Mouse (Mus musculus) midbrain, embryonic 16.5 days (tissue): ENCODE results near the gene Sf3a1. TPM values are rescaled to one million over a fixed set of nuclear protein-coding genes. Genes with fewer than 3 reads are reported as not detected.

Experiments used
- ATAC-seq: fragments of 200-750 bp; cut with Nextera tagmentation; 2 replicates; pipeline ENCODE4 v1.8.0; 2017; ENCODE audit warnings: moderate TSS enrichment
- H3K27ac ChIP-seq: fragments of 300-500 bp; sonication (generic); 2 replicates; pipeline ENCODE4 v1.5.1; 2014; ENCODE audit warnings: mild to moderate bottlenecking, low read length, mixed read lengths
- H3K27me3 ChIP-seq: fragments of 300-500 bp; sonication (generic); 2 replicates; pipeline ENCODE4 v1.6.1; 2014; ENCODE audit warnings: low read depth, low read length, mixed read lengths; ENCODE audit not compliant: control insufficient read depth, insufficient read depth
- H3K36me3 ChIP-seq: fragments of 300-500 bp; sonication (generic); 2 replicates; pipeline ENCODE4 v1.6.1; 2014; ENCODE audit warnings: mild to moderate bottlenecking, low read length, moderate library complexity, mixed read lengths; ENCODE audit not compliant: control insufficient read depth, insufficient read depth
- H3K4me1 ChIP-seq: fragments of 300-500 bp; sonication (generic); 2 replicates; pipeline ENCODE4 v1.6.1; 2014; ENCODE audit warnings: mild to moderate bottlenecking, low read length, mixed read lengths; ENCODE audit not compliant: control insufficient read depth, insufficient read depth
- H3K4me2 ChIP-seq: fragments of 300-500 bp; sonication (generic); 2 replicates; pipeline ENCODE4 v1.6.1; 2014; ENCODE audit warnings: mild to moderate bottlenecking, low read length, mixed read lengths
- H3K4me3 ChIP-seq: fragments of 300-500 bp; sonication (generic); 2 replicates; pipeline ENCODE4 v1.5.1; 2014; ENCODE audit warnings: low read depth, mild to moderate bottlenecking, low read length, moderate library complexity, mixed read lengths
- H3K9ac ChIP-seq: fragments of 300-500 bp; sonication (generic); 2 replicates; pipeline ENCODE4 v1.6.1; 2014; ENCODE audit warnings: low read depth, low read length, mixed read lengths
- H3K9me3 ChIP-seq: fragments of 300-500 bp; sonication (generic); replicated peaks from 2 replicates; pipeline ENCODE4 v1.6.1; 2014; ENCODE audit warnings: mild to moderate bottlenecking, low read length, mixed read lengths; ENCODE audit not compliant: control insufficient read depth, poor library complexity, severe bottlenecking
- WGBS: fragments of 180-500 bp; shearing (Covaris S2); extraction: QIAGEN DNeasy Blood & Tissue Kit; methylation state at CpG from one replicate; pipeline ENCODE4 v1.1.7; 2014; 5-methylcytosine and 5-hydroxymethylcytosine counted together
- polyA plus RNA-seq: library from polyadenylated mRNA; unstranded; fragments of >200 nt; fragmentation: Nextera tagmentation; extraction: Ambion mirVana; gene quantifications from 2 replicates; pipeline ENCODE4 v1.2.1, GENCODE M21; 2015

Sf3a1 gene
- polyA plus RNA-seq, 1 experiment from 2014 or later = 53.8 TPM

DNA sequence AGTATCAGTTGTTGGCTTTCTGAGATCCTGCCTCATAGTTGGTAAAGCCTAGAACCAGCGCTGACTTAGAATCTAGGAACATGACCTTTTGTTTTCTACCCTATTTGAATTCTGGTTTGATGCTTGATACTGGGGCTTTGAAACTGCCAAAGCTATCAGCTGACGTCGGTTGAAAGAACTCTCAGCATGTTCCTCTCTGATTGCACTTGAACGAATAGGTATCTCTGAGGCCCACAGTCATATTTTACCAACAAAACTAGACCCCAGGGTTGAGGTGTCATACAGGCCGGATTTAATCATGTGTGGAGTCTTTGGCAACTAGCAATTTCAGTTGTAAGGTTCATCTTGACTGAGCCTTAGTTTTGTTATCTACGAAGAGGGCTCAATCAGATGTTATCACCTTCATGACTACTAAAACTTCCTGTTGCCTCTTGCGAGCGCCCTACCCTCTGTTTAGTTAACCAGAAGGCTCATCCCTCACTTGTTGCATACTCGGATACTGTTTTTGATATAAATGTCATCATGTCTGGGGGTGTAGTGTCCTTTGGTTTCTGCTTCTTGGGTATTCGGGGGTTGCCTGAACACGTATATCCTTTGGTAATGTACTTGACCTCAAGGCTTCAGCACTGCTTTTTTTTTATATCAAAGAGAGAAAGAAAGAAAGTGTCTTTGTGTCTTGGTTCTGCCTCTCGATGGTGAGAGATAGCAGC, 43.0 kb downstream of the Sf3a1 start:
- no peak for ATAC-seq
- Histone ChIP-seq H3K9ac (no peak overlapping the region), H3K9me3 (no peaks in the 10 kb centered on the region), H3K36me3 (peaks cover 9% of the 10 kb centered on the region; the same call in 1 of the 2 replicates), H3K27me3 (no peaks in the 10 kb centered on the region), H3K4me1 (no peaks in the 10 kb centered on the region), H3K4me2 (no peak overlapping the region), H3K27ac (no peak overlapping the region), H3K4me3 (no peak overlapping the region)
- 86% methylated on average over 12 of the region's 12 CpGs for WGBS

DNA sequence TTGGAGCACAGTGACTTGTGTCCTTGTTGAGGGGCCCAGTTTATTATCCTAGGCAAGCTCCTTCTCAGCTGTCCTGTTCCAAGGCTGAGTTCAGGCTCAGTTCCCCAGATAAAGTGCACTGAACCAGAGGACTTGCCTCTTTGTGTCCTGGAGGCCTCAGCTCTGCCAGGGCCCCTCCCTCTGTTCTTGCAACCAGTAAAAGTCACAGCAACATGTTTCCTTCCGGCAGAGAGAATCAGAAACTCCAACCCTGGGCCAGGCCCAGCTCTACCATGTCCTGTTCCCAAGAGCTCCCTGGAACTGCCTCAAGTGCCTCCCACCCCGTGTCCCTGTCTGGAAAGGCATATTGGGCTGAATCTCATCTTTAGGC, 43.5 kb downstream of the Sf3a1 start:
- H3K36me3 ChIP-seq = peaks cover 12% of the 10 kb centered on the region; the same call in 1 of the 2 replicates
- no peaks in the 10 kb centered on the region for H3K9me3 ChIP-seq
- H3K27me3 ChIP-seq = no peaks in the 10 kb centered on the region
- H3K9ac ChIP-seq = no peak overlapping the region
- no peak overlapping the region for H3K4me2 ChIP-seq
- no peaks in the 10 kb centered on the region for H3K4me1 ChIP-seq
- no peak for ATAC-seq
- no peak overlapping the region for H3K4me3 ChIP-seq
- WGBS = 48% methylated on average over 2 of the region's 2 CpGs
- H3K27ac ChIP-seq = no peak overlapping the region

DNA sequence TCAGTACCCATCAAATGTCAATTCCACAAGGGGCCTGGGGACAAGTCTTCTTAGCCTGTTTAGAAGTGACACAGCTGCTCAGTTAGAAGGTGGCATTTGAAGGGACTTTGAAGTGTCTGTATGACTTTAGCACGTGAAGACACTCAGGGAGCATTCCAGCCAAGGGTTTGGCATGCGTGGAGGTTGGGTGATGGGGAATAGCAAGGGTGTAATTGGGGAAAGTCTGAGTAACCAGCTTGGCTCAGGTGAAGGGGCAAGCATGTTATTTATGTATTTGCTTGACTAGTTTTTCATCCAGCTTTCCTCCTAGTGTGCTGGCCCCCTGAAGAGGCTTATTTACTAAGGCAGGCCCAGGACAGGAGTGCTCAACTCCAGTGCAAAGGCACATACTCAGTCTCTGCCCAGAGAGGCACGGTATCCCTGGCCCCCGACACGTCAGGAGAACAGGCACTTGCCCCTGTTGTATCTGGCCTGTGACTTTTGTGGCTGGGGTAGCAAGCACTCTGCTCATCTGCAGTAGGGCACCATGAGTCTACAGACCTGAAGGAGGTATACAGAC, 45.0 kb downstream of the Sf3a1 start:
- ATAC-seq = no peak
- Histone ChIP-seq H3K9me3 (no peaks in the 10 kb centered on the region), H3K4me1 (no peaks in the 10 kb centered on the region), H3K27ac (no peak overlapping the region), H3K4me3 (no peak overlapping the region), H3K4me2 (no peak overlapping the region), H3K36me3 (peaks cover 17% of the 10 kb centered on the region; the same call in 1 of the 2 replicates), H3K9ac (no peak overlapping the region), H3K27me3 (no peaks in the 10 kb centered on the region)
- 83% methylated on average over 5 of the region's 5 CpGs for WGBS

DNA sequence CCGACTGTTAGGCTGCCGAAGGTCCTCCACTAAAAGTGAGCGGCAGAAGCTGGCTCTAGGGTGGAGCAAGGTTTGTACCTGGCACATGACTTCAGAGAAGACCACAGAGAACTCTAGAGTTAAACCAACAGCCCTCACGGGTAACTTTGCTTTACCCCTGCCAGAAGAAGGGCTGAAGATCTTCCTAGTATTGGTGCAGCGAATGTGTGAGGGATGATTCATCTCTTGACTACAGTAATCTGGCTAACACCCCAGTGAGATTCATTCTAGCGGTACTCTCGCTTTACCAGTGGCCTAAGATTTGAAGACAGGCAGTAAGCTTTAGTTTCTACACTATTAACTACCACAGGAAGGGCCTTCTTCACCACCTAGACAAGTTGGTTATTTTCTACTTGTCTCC, 45.8 kb downstream of the Sf3a1 start:
- Histone ChIP-seq H3K9me3 (no peaks in the 10 kb centered on the region), H3K4me3 (no peak overlapping the region), H3K27ac (no peak overlapping the region), H3K36me3 (peaks cover 17% of the 10 kb centered on the region; the same call in 1 of the 2 replicates), H3K4me1 (no peaks in the 10 kb centered on the region), H3K4me2 (no peak overlapping the region), H3K27me3 (no peaks in the 10 kb centered on the region), H3K9ac (no peak overlapping the region)
- no peak for ATAC-seq
- WGBS = 89% methylated on average over 7 of the region's 7 CpGs

DNA sequence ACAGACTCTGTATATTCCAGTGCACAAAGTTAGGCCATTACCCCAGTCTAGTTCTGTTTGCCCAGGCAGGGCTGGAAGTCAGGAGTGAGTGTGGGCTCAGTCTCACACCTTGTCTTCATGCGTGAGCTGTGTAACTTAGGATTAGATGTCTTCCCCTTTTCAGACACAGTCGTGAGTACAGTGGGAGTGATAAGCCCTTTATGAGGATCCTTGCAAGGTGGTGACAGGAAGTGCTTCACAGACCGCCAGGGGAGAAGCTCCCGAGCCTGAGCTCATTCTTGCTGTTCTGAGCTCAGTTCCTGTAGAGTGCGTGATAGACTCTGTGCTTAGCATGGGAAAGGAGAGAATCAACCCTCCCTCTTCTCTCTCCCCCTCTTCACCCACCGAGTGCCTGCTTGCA, 46.4 kb downstream of the Sf3a1 start:
- Histone ChIP-seq H3K9me3 (no peaks in the 10 kb centered on the region), H3K4me3 (no peak overlapping the region), H3K9ac (no peak overlapping the region), H3K4me2 (no peak overlapping the region), H3K27ac (no peak overlapping the region), H3K36me3 (peaks cover 21% of the 10 kb centered on the region; the same call in 1 of the 2 replicates), H3K4me1 (no peaks in the 10 kb centered on the region), H3K27me3 (no peaks in the 10 kb centered on the region)
- ATAC-seq = no peak
- WGBS = 91% methylated on average over 6 of the region's 6 CpGs

DNA sequence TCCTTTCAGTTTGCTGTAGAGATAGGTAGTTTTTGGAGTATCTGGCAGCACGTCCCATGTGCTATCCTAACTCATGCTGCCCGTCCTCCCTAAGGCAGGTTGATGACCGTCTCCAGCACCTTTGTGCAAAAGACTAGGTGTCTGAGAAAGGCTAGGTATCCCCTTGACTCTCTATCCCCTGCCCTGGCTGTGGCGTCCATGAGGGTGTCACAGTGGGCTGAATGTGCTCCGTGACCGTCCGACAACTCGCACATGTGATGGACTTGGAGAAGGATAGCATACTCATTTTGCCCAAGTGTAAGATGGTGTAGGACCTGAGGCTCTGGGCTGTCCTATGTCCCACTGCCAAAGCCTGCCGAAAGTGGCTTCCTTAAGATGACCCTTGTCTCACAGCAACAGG, 47.5 kb downstream of the Sf3a1 start:
- H3K27ac ChIP-seq = no peak overlapping the region
- H3K4me1 ChIP-seq = no peaks in the 10 kb centered on the region
- H3K9ac ChIP-seq = no peak overlapping the region
- ATAC-seq = no peak
- H3K36me3 ChIP-seq = peaks cover 23% of the 10 kb centered on the region; the same call in 1 of the 2 replicates
- WGBS = 89% methylated on average over 9 of the region's 9 CpGs
- H3K4me3 ChIP-seq = no peak overlapping the region
- H3K4me2 ChIP-seq = no peak overlapping the region
- no peaks in the 10 kb centered on the region for H3K27me3 ChIP-seq
- no peaks in the 10 kb centered on the region for H3K9me3 ChIP-seq

DNA sequence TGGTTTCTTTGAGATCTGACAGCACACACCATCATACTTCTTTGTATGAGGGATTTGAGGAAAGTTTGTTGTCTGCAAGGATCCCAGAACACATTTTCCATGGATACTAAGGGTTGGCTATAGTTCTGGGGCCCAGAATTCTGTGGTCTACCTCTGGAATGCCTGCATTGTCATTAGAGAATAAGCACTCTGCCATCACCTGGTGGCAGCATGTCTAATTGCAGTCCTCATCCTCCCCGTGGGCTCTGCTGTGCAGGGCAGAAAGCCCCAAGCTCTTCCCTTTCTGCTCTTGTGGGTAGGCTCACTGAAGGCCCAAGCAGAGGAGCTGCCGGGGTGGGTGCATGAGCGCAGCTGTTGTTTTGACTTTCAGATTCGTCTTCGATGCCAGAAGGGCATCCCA, 49.4 kb downstream of the Sf3a1 start:
- Histone ChIP-seq H3K4me2 (no peak overlapping the region), H3K27me3 (no peaks in the 10 kb centered on the region), H3K27ac (no peak overlapping the region), H3K4me1 (no peaks in the 10 kb centered on the region), H3K9me3 (no peaks in the 10 kb centered on the region), H3K4me3 (no peak overlapping the region), H3K9ac (no peak overlapping the region), H3K36me3 (peaks cover 33% of the 10 kb centered on the region; the same call in 1 of the 2 replicates)
- ATAC-seq = no peak
- 84% methylated on average over 5 of the region's 5 CpGs for WGBS

DNA sequence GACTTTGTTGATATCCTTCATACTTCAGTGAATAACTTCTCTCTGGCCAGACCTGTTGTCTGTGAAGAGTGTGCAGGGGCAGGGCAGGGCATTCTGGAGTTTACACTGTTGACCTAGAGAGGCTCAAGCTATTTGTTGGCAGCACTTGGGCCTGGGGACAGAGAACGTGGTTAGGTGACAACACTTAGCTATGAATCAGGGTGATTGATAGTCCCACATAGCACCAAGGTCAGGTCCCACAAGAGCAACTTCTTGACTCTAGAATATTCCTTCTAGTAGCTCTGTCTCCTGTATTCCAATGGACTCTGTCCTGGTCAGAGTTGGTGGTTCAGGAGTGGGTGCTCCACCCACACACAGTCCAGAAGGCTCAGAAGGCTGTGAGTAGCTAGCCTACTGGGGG, 50.6 kb downstream of the Sf3a1 start:
- Histone ChIP-seq H3K27me3 (no peaks in the 10 kb centered on the region), H3K4me3 (no peak overlapping the region), H3K9me3 (no peaks in the 10 kb centered on the region), H3K9ac (no peak overlapping the region), H3K36me3 (peaks cover 38% of the 10 kb centered on the region; the same call in 1 of the 2 replicates), H3K27ac (no peak overlapping the region), H3K4me2 (no peak overlapping the region), H3K4me1 (no peaks in the 10 kb centered on the region)
- 92% methylated on average over 1 of the region's 1 CpGs for WGBS
- no peak for ATAC-seq

DNA sequence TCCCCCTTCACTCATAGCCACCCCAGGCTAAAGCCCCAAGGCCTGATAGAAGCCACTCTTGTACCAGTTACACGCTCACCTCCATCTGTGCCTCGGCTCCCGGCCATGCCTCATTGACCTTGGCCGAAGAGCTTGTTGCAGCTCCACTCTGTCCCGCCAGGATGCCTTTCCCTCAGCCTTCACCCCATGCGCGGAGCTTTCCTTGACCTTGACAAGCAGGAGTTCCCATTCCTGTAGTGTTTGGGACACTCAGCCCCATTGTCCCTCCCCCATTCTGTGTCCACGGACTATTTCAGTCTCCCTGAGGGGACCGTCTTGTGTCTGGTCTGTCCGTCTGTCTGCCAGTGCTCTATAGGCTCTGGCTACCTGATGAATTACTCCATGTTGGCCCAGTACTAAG, 53.0 kb downstream of the Sf3a1 start:
- no peak for ATAC-seq
- Histone ChIP-seq H3K27me3 (peaks cover 11% of the 10 kb centered on the region), H3K9ac (no peak overlapping the region), H3K27ac (no peak overlapping the region), H3K4me3 (no peak overlapping the region), H3K9me3 (no peaks in the 10 kb centered on the region; the same call in 1 of the 2 replicates), H3K4me1 (peaks cover 4% of the 10 kb centered on the region; the same call in 1 of the 2 replicates), H3K36me3 (peaks cover 31% of the 10 kb centered on the region; the same call in 1 of the 2 replicates), H3K4me2 (no peak overlapping the region)
- 90% methylated on average over 10 of the region's 10 CpGs for WGBS
